Mouse (Mus musculus) CD4-positive, CD25-positive, alpha-beta regulatory T cell, adult 2 months (primary cell): Measurements from ENCODE around the gene Polr3c.
"Not testable (repeated sequence)": the region's sequence is repeated elsewhere in the genome, so short reads cannot be mapped to it uniquely, and the experiment has no call there.

Experiments used
- DNase-seq: peaks from one replicate; pipeline ENCODE4 v3.0.0-alpha.2; 2012; ENCODE audit warnings: low read depth, low spot score

Gene Polr3c

DNA sequence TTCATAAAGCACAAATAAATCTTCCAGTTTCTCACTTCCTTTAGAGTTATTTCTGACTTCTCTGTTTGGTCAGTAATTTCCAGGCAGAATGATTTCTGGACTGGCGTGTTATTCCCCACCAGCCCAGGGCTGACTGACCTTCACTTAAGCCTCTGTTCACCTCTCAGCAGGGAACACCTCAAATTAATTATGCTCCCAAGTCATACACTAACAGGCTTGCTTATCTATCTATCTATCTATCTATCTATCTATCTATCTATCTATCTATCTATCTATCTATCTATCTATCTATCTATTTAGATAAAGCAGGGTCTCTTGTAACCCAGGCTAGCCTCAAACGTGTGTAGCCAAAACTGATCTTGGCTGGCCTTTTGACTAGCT lies 18.8 kb downstream of the Polr3c start:
- DNase-seq, result no peak

DNA sequence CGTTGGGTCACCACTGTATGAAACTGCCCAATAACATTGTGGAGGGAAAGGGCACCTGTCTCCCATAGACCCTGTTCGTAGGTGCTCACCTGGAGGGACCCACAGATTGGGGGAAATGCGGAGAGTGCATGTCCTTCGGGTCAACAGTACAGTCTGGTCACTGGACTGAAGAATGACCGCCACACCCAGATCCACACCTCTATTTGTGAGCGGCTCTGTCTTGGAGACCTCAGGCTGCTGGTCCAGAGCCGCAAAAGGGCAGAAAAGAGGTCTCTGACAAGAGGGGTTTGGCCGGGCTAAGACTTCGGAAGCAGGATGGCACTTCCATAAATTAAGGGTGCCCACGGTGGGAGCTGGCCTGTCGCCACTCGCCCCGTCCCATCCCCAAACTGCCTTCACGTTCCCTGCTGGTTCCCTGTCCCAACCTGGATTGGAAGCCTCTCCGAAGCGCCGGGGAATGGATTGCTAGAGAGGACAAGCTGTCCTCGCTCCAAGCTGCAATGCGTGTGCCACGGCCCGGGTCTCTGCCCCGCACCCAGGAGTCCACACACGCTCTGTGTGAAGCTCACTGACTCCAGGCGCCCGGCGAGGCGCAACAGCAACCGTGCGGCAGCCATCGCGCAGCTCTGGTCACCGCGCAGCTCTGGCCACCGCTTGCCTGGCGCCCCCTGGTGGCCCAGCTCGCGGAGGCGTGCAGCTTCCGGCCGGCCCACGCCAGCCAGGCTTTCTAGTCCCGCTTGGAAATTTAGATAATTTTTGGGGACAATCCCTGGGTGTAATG lies 19.3 kb downstream of the Polr3c start, which contains the start of gene Nudt17:
Nudt17 (minus strand) TSS at position 660 of the 781 bp plus-strand sequence.
- peak; percentile 79 for DNase-seq

DNA sequence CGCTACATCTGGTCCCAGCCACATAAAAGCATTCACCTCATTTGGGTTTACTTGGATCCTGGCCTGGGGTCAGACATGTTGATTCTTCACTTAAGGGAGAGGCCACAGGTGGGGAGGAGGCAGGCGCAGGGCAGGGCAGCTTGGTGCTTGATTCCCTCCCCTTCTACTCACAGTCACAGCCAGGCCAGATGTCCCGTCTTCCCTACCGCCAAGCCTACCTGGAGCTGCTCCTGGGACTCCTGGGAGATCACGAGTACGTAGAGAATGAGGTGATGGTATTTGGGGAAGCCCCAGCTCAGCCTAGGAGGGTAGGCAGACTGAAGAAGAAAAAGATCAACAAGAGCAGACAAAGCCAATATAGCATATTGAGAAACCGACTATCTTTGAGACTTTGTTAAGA lies 20.4 kb downstream of the Polr3c start:
- no peak for DNase-seq

DNA sequence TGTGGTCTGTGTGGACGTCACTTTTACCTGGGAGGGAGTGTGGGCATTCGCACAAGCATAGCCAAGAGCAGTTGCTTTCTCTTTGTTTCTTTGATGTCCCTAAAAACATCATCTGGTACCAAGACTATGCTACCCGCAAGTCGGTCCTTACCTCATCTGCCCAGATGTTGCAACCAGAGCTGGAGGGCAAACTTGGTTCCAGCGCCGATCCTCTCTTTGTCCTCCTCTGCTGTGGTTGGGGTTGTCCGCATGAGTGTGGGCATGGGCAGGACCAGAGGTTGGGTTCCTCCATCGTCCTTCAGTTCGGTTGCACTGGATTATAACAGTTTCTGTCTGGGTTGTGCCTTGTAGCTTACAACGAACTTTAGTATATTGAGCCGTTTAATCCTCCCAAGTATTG lies 21.2 kb downstream of the Polr3c start:
- DNase-seq, result no peak

DNA sequence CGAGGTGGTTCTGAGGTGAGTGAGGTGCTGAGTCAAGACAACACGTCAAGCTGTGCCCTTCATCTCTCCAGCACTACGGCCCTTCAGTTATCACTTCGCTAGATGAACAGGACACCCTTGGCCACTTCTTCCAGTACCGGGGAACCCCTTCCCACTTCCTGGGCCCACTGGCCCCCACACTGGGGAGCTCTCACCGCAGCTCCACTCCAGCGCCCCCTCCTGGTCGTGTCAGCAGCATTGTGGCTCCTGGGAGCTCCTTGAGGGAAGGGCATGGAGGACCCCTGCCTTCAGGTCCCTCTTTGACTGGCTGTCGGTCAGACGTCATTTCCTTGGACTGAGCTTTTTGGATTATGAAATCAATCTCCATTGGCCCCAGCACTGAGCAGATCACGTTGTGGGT lies 22.6 kb downstream of the Polr3c start:
- peak; percentile 62 for DNase-seq

DNA sequence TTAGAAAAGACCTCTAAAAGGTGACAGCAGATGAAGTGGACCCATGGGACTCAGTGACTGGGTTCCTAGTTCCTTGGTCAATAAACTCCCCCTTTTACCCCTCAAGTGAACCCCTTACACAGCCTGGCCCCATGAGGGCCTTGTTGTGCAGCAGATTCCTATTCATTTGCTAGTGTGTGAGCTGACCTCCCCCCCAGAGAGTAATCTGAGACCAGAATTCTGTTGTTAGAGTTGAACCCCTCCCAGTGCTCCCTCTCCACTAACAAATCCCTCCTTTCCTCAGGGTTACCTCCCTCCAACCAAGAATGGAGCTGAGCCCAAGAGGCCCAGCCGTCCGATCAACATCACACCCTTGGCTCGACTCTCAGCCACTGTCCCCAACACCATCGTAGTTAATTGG lies 26.4 kb downstream of the Polr3c start:
- no peak for DNase-seq

DNA sequence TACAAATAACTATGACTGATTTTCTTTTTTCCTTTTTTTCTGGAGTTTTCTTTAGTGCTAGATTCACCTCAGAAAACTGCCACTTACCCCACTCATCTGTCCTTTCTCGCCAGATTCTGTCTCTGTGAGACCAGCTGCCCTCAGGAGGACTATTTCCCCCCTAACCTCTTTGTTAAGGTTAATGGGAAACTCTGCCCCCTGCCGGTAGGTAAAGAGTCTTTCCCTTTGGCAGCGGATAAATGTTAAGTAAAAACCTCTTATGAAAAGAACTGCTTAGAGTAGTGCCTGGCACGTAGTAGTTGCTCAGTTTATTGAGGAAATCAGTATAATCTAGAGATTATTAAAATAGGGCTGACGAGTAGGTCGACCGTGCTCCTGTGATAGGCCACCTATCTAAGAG lies 27.1 kb downstream of the Polr3c start:
- peak; percentile 60 for DNase-seq

DNA sequence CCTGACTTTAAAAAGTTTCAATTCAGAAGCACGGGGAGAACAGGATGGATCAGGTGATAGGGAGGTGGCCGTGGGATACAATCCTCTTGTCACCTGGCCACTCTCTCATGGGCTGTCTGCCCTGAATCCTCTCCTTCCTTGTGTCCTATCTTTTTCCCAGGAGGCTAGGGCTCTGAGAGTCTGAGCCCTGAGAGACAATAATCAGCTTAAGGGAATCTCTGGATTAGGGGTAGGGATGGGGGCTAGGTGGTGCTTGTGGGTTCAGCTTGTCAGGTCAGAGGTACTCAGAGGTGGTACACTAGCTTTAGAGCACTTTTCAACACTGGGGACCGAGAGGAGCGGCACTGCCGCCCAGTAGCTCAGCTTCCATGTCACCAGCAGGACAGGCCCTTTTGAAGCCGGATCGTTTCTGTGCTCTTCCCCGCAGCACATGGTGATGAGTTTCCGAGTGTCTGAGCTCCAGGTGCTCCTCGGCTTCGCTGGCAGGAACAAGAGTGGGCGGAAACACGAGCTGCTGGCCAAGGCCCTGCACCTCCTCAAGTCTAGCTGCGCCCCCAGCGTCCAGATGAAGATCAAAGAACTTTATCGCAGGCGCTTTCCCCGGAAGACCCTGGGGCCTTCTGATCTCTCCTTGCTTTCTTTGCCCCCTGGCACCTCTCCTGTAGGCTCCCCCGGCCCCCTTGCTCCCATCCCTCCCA lies 28.3 kb downstream of the Polr3c start:
- DNase-seq, result no peak

DNA sequence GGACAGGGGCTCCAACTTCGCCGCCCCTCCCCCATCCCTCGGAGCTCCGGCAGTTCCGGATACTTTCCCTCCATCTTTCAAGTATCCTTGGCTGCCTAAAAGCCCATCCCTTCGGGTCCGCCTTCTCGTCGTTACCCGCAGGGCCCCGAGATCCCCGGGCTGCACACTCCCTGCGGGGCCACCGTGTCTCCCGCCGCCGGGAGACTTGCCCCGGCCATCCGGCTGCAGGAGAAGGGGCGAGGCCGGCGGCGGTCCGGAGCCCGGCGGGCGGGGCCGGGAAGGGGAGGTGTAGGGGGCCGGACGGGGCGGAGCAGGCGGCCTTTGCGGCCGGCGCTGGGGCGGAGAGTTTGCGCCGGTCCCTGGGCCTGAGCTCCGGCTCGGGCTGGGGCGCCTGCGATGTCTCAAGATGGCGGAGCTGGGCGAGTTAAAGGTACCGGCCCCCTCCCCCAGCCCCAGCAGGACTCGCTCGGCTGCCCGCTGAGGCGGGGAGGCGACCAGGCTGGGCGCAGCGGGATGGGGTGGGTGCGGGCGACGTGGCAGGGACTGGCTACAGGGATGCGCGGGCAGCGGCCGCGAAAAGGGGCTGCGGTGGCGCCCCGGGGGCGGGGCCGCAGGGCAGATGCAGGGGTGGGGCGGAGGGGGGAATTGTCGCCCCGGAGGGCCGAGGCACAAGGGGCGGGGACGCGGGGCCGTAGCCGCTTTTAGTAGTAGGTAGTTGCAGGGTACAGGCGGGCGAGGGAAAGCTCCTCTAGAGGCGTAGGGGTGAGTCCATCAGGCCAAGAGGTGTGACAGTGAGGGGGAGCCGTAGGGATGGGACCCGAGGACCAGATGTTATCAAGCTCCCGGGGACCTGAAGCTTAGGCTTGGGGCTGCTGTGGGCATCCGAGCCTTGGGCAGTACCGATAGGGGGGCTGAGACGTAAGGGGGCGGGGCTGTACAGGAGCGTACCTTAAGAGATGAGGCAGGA lies 30.4 kb downstream of the Polr3c start:
- DNase-seq, result peak; percentile 80

DNA sequence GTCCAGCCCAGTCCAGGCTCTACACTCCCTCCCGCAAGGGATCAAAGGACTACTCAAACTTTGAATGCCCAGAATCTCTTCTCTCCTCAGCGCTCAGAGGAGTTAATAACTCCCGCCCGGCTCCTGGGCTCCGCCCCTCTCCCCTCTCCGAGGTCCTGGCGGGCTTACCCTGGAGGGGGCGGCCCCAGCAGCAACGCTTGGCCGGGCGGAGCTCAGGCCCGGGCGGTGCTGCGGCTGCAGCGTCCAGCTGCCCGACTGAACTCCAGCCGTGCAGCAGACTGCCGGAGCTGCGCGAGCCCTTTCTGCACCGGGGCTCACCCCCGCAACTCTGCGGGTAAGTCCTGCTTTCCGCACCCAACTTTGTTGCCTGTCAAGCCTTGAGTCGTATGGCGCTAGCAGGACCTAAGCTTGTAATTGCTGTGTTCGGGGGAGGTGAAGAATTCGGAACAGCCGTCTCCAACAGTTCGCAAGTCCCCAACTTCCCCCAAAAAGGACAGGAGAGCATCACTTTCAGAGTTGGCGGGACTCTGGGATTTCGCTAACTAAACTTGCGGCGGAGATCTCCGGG lies 31.1 kb downstream of the Polr3c start, which contains the start of gene Pias3:
Pias3 (plus strand) TSS at position 187 of the 568 bp plus-strand sequence.
- DNase-seq, result peak; percentile 65

DNA sequence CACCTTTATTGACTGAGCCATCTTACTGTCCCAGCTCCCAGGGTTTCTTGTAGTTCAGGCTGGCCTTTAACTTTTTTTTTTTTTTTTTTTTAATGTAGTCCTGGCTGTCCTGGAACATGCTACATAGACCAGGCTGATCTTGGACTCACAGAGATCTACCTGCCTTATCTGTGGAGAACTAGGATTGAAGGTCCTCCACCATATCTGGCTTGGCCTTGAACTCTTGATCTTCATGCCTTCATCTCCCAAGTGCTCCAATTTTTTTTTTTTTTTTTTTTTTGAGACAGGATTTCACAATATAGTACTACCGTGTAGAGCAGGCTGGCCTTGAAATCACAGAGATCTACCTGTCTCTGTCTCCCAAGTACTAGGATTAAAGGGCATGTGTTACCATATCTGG lies 33.8 kb downstream of the Polr3c start:
- DNase-seq, result no peak

DNA sequence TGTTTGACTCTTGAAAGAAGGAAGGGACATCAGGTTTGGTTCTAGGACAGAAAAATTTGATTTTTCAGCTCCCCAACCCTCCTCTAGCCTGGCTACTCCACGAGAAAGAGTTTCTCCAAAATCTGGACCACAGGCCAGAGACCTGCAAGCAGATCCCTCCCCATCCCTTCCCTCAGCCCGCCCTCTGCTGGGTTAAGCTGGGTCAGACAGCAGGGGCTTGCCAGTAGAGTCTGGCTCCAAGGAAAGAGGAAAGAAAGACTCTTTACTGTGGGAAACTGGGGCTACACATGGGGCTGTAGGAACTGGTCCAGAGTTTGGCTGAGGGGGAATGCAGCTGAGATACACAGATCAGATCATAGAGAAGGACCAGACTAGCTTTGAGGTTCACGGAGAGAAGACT lies 34.9 kb downstream of the Polr3c start:
- DNase-seq, result no peak

DNA sequence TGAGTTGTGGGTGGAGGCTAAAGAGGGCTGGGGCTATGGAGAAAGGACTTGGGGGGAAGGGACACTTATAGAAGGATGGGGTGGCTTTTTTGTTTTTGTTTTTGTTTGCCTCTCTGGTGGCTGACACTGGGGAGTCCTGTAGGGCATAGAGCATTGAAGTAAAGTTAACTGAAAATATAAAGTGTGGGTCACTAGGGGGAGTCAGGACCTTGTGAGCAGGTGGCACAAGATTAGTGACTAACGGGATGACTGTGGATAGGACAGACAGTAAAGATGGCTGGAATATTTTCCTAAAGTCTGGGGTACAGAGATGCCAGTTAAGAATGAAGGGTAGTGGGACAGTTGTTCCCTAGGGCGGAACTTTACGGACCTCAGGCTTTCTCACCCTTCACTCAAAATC lies 37.1 kb downstream of the Polr3c start:
- peak; percentile 51 for DNase-seq

DNA sequence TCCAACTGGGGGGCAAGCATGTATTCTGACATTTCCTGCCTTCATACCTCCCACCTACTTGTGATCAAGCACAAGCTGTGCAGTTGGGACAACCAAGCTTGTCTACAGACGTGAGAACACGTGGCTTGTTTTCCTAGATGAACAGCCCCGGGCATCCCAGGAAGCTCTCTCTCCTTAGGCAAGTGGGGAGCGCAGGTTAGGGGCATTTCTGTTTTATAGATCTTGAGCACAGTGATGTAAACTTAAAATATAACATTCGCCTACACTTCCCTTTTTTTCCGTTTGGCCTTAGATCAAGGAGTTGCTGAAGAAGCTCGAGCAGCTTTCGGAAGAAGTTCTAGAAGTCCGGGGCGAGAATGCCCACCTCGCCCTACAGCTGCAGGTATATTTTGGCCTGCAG lies 38.6 kb downstream of the Polr3c start:
- no peak for DNase-seq

DNA sequence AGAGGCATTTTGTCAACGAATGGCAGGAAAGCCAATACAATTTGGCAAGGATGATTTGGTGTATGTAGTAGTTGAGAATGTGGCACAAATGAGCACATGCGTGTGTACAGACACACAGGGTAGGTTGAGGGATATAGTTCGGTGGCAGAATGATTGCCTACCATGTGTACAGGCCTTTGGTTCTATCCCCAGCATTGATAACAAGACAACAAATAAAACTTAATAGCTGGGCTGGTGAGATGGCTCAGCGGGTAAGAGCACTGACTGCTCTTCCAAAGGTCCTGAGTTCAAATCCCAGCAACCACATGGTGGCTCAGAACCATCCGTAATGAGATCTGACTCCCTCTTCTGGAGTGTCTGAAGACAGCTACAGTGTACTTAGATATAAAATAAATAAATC lies 41.4 kb downstream of the Polr3c start:
- not testable (repeated sequence) for DNase-seq

DNA sequence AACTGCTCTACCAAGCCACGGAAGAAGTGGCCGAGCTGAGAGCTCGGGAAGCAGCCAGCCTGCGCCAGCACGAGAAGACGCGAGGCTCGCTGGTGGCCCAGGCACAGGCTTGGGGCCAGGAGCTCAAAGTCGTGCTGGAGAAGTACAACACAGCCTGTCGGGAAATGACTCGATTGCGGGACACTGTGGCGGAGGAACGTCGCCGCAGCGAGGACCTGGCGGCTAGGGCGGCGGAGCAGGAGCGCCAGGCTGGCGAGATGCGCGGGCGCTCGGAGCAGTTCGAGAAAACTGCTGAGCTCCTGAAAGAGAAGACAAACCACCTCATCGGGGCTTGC lies 42.6 kb downstream of the Polr3c start:
- DNase-seq, result no peak

DNA sequence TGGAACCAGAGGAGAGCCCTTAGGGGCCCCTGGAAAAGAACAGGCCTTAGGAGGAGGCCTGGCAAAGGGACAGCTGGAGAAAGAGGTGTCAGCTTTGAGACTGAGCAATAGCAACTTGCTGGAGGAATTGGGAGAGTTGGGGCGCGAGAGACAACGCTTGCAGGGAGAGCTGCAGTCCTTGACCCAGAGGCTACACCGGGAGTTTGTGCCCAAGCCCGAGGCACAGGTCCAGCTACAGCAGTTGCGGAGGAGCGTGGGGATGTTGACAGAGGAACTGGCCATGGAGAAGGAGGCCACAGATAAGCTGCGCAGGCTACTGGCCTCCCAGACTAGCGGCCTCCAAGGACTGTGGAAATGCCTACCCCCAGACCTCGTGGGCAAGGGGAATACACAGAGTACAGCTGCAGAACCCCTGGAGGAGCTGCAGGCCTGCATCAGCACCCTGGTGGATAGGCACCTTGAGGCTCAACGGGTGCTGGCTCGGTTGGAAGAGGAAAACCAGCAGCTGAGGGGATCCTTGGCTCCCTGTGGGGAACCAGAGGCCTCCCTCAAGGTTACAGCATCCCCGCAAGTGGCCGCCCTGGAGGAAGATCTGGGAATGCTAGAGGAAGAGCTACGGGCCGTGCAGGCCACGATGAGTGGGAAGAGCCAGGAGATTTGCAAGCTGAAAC lies 43.1 kb downstream of the Polr3c start:
- DNase-seq, result no peak

DNA sequence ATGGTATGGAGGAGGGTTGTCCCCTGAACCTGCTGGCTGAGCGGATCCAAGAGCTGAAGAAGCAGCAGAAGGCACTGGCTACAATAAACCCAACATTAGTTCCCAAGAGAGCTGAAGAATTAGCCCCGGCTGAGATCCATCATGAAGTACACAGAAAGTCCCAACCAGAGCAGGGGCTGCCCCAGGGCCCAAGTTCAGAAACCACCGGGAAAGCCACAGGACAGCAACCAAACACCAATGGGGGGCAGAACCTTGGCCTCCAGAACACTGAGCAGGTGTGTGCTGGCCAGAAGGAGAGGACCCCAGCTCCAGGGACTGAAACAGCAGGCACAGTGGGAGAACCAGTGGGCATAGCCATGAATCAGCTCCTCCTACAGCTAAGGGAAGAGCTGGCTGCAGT lies 43.9 kb downstream of the Polr3c start:
- no peak for DNase-seq

DNA sequence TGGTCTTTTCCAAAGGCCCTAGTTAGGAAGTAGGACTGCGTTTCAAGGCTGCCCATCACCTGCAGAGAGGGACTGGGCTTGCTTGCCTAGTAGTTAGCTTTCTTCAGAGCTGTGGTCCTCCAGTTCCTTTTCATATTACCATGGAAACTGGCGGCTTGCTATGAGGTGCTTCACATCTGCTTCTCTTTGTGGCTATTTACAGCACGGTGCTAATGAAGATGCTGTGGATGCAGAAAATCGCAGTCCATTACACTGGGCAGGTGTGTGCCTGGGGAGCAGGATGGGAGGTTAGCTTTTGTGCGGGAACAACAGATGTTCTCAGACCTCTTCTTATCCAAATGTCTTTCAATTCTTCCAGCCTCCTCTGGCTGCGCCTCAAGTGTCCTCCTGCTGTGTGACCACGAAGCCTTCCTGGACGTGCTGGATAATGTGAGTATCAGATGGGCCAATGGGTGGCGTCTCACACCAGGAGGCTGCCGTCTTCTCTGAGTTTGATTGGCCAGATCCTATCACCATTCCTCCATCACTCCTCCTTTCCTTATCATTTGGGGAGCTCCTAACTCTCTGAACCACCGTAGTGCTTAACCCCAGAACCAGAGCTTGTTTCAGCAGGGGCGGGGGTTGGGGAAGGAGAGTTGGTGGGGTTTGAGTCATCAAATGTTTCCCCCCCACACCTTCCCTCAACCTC lies 47.0 kb downstream of the Polr3c start:
- DNase-seq, result no peak

DNA sequence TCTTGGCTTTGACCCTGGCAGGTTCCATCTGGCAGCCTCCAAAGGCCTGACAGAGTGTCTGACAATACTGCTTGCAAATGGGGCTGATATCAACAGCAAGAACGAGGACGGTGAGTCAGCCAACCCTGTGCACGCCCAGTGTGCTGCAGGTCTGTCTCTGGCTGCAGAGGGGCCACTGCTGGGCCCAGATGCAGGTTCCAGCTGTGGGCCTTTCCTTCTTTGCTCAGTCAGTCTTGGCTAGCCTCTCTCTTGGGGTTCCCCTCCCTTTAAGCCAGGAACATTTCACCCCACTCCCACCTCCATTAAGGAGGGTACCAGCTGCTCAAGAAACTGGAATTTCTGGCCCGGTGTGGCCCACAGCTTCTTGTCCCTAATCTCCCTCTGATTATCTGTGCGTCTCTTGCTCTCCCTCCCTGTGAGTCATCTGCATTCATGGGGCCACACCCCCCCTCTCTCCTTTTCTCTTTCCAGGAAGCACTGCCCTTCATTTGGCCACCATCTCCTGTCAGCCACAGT lies 48.2 kb downstream of the Polr3c start:
- no peak for DNase-seq
